Mouse (Mus musculus) cerebellum, adult 8-10 months (tissue): ENCODE data around the gene Rnf26.

ENCODE experiments used
- DNase-seq: peaks from one replicate; pipeline ENCODE4 v3.0.0; 2022

Gene Rnf26

DNA sequence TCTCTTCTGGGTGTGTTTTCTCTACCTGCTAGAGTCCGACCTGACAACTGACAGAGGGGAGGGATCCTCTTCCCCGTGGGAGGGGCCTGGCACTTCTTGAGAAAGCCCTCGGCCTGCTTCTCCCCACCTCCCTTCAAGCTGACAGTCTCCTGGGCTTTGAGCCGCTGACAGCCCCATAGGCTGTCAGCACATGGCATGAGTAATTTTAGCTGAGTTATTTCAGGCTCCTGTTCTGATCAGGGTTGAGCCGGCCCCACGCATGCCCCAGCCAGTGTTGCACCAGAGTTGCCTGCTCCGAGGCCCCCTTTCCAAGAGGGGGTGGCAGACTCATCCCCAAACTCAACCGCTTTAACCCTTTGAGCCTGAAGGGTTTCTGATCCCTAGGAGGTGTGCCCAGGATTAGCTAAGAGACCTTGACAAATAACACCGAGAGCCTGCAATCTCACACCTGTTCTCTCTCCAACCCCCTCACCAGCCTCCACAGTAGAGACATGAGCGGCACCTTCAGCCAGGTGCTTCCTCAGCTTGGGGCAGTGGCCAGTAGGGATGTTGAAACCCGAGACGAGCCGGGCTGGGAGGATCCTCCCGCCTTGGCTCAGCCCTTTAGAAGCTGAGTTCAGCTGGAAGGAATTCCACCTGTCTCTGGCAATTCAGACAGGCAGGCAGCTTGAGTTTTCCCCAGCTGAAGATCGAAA is 25.4 kb downstream of the Rnf26 start:
- DNase-seq, result no peak

DNA sequence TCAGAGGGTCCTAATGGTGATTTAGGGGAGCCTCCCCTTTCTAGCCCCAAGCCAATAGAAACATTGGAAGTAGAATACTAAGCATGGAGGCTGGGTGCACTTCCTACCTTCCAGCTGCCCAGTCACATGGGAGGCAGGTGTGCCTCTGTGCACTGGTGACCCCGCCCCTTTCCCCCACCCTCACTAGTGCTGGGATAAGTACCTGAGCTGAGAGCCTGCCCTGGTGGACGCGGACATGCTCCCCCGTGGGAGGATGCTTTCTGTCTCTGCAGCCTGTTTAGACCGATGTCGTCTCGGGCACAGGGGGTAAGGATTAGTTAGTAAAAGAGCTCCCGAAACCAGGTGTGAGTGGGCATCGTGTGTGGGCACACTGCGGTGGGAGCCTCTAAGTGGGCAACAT is 26.4 kb downstream of the Rnf26 start:
- DNase-seq, result no peak

DNA sequence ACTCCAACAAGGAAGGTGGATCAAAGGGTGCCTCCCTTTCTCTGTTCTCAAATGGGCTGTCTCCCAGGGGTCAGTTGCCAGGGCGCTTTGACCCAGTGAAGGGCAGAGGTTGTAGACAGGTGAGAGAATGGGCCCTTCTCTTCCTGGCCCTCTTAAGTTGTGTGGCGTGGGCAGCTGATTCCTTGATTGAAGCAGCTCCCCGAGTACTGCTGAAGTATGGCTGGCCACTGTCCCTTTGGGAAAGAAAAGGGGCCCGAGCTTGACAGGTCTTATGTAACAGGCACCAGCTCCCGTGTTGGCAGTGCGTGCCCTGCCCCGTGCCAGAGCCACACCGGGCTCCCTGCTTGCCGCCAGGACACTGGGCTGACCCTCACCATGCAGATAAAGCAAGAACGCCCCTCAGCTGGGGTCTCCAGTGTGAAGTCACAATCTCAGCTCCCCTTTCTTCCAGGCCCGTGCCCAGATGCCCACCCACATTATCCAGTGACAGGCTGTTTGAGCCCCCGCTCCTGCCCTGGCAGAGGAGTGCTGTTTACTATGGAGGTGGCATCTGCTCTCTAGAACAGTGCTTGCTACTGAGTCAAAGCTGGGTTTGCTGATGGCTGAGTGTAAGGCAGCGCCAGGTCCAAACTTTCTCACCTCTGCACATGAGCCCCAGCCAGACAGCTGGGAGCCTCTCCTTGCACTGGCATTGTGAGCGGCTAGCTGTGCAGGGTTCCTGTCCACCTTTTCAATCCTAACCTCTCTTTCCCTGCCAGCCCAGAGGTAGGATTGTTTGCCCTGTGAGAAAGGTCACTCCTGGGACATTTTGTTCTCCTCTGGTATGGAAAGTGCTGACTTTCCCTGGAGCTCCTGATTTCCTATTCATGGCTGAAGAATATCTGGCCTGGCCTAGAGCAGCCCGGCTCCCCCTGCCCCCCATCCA is 27.3 kb downstream of the Rnf26 start:
- peak; percentile 93 for DNase-seq

DNA sequence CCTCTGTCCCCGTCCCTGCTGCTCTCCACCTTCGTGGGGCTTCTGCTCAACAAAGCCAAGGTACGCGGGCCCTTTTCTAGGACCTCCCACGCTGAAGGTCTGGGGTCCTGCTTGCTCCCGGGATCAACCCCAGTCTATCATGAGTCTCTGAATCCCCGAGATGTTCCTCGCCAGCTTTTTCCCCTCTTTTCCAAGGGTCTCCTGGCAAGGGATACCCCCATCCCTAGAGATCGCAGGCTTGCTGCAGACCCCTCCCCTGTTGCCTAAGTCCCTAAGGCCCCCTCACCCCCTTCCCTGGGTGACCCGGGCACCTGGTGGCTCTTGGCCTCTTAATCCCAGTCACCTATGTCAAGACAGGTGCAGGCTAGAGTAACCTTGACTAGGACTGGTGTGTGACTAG is 28.0 kb downstream of the Rnf26 start:
- no peak for DNase-seq

DNA sequence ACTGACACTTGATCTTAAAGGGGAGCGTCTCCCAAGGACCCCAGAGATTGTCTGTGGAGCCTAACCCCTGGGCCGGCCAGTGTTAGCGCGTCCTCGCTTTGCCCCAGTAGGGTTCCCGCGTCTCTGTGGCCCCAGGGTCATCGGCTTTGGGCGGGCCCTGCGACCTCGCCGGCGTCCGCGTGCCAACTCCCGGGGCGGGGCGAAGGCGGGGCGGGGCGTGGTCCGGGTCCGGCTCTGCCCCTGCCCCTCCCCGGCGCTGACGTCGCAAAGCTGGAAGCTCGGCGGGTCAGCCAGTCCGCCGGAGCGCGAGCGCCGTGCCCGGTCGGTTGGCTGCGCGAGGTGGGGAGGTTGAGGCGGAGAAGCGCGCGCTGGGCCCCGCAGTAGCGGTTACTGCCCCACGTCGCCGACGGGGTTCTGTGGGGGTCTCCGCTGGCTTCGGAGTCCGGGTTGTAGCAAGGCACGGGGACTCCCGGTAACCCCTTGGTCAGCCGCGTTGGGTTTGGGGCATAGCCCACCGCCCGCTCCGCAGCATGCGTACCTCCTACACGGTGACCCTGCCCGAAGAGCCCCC is 28.6 kb downstream of the Rnf26 start:
- peak; percentile 96 for DNase-seq

DNA sequence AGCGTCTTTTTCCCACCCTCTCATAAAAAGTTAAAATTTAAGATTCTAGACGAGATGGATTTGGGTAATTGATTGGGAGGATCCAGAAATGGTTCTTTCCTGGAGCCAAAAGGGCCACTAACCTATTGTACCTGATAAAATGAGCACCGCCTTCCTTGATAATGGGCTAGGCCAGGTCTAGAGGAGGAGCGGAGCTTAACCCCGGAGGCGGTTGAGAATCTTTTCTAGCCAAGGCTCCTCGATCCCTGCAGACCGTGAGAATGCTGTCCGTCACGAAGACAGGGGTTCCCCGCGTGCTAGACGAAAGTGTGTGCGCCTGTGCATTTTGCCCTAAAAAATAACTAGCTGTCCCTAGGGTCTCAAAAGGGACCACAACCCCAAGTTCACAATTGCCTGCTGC is 29.1 kb downstream of the Rnf26 start:
- no peak for DNase-seq

DNA sequence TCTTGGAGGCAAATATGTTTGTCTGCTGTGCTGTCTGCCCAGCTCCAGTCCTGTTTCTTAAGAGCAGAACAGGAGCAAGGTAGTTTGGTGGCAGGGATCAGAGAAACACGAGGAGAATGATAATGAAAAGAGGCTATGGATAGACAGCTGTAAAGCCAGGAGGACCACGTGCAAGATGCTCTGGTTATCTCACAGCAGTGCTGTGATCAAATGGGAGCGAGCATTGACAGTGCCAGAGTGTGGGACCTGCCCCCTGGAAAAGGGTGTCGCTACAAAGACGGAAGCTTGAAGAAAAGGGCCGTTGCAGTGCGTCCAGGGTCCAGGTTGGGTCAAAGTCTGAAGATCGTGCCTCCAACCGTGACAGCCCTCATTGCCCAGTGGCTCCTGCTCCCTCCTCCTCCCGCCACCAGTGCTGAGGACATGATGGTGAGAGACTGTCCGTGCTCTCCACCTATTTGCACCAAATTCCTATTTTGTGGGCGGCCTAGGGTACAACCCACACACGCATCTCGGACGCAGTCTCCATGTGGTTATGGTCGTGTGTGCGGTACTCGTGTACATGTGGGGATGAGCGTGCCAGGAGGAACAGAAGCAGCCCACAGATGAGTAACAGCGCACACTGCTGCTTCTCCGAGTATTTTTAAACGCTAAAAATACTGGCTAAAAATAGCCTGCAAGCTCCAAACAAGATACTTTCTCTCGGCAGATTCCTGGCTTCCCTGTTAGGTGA is 29.8 kb downstream of the Rnf26 start:
- DNase-seq, result no peak

DNA sequence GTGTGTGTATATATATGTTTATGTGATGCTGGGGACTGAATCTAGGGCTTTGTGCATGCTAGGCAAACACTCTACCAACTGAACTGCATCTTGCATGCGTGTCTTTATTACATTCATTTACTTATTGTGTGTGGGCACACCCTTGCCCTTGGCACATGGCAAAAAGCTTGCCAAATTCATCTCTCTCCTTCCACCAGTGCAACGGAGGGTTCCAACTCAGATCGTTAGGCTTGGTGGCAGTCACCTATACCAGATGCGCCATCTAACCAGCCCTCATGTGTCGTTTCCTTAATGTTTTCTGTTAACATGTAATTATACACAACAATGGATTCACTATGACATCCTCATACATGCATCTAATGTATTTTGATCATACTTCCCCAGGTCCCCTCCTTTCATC is 31.1 kb downstream of the Rnf26 start:
- no peak for DNase-seq

DNA sequence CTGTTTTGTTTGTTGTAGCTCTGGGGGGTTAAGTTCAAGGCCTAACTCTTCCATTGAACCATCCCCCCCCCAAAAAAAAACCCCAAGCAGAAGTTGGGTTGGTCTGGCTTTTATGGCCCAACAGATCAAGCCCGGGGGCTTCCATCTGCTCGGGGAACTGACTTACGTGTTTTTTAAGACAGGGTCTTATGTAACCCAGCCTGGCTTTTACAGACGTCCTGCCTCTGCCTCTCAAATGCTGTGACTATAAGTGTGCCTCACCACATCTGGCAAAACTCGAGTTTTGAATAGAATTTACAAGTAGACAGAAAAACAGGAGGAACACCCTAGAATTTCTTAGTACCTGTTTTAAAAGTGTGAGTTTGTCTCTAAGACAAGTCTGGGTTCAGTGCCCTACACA is 31.7 kb downstream of the Rnf26 start:
- DNase-seq, result no peak

DNA sequence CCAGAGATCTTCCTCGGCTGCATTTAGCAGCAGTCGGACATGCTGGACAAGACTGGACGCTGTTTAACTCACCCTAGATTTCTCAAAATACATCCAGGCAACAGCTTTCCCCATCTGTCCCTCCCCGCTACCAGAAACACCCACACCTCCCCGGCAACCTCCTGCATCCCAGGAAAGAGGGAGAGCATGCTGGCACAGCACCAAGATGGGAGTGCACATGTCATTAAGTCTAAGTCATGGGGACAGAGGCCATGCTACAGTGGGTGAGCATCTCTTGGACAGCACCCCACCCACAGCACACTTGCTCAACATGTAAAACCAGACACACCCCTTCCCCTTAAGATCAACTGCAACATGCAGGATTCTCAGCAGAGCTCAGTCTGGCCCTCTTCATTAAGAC is 32.4 kb downstream of the Rnf26 start:
- peak; percentile 47 for DNase-seq

DNA sequence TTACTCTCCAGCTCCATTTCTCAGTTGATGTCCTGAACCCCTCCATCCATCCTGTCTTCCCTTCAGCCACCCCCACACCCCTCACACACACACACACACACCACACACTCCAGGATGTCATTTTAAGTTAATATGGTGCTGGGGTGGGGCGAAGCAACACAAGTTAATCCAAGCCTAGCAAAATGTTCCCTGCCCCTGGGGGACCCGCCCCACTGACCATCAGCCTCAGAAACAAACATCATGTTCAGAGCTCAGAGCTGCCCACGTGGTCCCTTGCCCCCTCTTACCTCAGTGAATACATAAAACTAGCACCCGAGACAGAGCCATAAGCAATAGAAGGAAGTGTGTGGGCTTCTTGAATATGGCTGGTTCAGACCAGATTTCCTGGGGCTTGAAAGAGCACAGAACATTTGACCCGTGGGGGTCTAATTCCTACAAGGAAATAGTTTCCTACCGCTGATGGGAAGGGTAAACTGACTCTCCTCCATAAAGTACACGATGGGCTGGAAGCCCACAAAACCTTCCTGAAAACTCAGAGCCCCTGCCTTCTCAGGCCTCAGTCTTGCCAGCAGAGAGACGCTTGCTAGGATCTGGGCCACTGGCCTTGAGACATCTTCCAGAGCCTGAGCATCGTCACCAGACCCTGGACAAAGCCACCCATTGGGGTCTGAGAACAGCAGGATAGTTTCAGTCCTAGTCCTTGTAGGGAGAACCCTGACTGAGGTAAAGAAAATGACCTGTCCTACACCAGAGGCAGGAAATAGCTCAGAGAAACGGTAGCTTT is 33.1 kb downstream of the Rnf26 start:
- peak; percentile 29 for DNase-seq

DNA sequence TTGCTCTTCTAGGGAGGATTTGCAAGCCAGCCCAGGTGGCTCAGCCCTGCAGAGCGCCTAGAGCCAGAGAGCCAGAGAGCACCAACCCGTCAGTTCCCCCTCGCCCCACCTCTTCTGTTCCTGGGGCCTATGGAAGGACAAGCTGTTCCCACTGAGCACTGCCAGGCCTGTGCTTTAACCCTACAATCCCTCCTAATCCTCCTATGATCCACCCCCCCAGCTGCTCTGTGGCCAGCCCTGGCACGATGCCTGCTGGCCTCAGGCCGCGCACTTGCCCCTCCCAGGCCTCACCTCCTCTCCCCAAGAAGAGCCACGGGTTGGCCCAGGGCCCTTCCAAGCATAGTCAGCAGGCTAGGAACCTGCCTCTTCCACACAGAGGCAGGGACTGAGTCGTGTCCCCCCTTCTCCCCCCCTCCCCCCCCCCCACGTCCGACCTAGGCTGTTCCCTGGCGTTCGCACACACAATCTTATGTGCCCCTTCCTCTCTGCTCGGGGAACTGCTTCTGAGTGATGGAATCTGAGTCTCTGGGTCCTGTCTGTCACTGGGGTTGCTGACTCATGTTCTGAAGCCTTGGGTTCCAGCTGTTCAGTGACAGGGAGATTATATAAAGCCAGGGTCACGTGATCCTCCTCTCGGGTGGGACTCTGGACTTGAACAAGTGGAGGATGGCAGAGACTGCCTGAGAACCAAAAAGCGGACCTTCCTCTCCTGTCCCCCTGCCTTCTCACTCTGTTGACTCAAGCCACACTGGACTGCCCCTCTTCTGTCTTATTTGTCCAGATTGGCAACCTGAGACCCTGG is 34.2 kb downstream of the Rnf26 start:
- DNase-seq, result peak; percentile 92

DNA sequence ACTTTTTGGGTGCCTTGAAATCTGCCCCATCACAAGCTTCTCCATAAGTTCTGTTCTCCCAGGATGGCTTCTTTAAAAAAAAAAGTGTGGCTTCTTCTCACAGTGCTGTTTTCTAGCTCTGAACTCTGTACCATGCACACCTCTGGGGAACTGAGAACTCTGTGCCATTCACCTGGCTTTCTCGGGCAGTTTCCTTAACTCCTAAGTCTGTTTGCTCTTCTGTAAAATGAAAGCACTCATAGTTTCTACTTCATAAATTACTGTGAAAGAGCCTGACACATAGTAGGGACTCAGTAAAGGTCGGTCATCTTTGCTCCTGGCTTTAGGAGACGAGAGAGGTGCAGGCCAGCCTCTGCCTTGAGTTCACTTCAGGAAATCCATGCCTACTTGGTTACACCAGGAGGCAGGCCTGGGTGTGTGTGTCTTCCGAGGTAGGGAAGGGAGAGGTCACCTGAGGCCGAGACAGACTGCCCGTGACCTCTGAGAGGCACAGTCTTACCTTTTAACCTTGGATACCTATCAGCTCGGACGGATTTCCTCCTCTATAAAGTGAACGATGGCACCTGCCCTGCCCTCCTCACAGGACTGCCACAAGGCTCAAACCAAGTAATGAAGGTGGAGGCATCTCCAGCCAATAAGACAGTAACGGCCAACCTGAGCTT is 35.0 kb downstream of the Rnf26 start:
- DNase-seq, result peak; percentile 17

DNA sequence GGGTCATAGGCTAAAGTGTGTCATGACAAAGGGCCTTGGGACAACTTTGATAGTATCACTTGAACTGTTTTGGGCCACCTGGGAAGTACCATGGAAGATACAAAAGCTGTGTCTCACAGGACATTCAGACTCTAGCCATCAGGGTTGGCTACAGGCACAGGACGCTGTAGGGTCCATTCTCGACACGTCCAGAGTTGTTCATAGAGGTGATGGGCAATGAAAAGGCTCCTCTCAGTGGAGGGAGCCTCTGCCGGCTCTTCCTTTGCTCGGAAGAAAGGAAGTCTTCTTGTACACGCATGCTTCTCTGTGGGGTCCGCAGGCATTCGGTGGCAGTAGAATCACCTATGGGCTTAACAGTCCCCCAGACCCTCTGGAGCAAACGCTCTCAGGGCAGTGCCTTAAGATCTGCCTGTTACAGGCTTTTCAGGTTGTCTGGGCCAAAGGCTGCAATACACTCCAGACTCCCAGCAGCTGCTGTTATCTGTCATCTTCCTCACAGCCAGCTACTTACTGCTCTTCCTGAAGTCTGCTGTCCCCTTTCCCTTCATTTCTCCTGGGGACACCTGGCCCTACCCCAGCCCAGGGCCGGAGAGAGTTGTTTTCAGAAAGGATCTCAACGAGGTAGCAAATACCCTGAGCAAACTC is 35.9 kb downstream of the Rnf26 start:
- peak; percentile 34 for DNase-seq

DNA sequence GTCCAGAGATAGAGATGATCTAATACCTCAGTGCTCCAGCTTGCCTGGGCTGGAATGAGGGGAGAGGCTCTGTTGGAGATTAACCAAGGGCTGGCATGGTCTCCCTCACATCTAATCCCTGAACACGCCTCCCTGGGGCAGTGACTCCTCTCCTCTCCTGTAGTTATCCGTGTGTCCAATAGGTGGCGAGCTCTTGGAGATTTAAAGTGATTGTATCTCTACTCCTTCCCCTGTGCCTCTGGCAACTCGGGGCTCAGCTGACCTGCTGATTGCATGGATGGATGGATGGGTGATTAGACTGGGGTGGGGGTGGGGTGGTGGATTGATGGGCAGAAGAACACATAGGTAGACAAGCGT is 36.6 kb downstream of the Rnf26 start:
- DNase-seq, result peak; percentile 70

DNA sequence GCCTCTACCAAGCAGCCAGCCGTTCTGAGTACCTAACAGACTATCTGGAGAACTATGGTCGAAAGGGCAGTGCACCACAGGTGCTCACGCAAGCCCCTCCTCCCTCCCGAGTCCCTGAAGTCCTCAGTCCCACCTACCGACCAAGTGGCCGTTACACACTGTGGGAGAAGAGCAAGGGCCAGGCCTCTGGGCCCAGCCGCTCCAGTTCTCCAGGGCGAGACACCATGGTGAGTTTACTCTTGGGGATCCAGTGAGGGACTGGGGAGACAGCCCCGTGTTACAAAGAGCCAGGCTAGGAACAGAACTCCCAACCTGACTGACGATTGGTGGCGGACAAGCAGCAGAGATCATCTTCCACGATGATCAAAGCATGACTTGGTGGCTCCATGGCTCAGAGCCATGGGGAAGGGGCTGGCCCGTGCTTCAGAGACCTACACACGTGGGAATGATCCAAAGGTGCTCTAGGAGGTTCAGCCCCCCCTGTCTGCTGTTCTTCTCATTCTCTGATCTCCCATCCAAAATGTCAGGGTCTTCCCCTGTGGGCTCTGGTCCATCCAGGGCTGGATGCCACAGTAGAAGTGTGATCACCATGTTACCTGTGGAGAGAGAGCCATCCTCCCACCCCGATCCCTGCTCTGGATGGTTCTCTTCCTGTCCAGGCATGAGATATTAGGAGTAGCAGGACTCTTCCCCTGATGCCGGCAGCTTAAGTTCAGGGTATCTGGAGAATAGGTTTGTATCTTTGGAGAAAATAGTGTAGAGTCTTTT is 37.1 kb downstream of the Rnf26 start:
- DNase-seq, result peak; percentile 32

DNA sequence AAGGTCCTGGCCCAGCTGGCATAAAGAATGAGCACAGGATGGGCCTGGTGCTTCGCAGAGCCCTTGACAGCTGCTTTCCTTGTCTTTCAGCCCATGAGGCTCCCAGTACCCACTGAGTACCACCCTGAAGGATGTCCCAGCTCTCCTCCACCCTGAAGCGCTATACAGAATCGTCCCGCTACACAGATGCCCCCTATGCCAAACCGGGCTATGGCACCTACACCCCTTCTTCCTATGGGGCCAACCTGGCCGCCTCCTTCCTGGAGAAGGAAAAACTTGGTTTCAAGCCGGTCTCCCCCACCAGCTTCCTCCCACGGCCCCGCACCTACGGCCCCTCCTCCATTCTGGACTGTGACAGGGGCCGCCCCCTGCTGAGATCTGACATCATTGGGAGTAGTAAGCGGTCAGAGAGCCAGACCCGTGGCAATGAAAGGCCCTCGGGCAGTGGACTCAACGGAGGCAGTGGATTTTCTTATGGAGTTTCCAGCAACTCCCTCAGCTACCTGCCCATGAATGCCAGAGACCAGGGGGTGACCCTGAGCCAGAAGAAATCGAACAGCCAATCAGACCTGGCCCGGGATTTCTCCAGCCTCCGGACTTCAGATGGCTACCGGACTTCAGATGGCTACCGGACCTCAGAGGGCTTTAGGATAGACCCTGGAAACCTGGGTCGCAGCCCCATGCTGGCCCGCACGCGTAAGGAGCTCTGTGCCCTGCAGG is 37.9 kb downstream of the Rnf26 start:
- DNase-seq, result peak; percentile 58

DNA sequence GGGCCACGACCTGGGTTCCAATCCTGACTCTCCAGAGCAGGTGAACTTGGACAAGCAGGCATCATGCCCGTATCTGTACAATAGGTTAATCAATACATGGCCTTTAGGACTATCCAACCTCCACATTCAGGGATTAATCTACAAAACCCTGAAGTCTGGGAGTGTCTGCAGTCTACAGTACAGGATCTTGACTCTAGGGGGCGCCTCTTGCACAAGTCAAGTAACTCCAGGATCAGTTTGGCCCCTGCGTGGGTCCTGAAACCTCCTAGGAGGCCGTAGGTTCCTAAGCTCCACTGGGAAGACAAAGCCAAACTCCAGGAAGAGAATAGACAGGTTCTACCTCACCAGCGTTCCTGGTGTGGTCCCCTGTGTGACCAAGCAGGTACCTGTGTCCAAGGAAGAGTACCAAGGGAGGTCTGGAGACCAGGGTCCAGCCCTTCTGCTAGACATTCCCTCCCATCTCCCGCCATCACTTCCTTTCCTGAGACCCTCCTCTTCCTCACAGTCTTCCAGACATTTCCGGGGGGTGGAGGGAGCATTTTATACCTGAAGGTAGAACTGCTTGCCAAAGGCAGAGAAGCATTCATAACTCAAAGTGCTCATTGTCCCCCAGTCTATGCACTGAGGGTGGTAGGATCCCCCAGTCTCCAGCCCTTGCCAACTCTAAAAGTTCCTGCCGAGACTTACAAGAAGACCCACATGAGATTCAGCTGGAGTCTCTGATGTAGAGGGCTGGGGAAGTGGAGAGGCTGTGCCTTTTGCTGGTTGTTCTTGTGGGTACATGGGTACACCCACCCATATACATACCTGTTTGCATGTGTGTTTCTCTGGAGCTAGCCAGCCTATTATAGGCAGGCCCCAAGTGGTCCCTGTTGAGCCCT is 38.7 kb downstream of the Rnf26 start:
- DNase-seq, result peak; percentile 63
